8 mouse cellular contexts compared by ENCODE assay signal in genomic region chr15:102406196-102406911, GRCm38 (mm10). TPM values are rescaled to one million over a fixed set of nuclear protein-coding genes. Genes with fewer than 3 reads are reported as not detected.
DNase-seq lines count a peak whose midpoint lies in the region; ATAC-seq and TF ChIP-seq lines count a peak whose summit lies in the region.

No protein-coding gene starts in this region.

- peaks cover 58% of the 10 kb centered on the region for H3K4me1 ChIP-seq in G1E (ENCODE audit: insufficient read depth, low read depth, low read length)
- H3K4me1 ChIP-seq in forebrain, embryonic 13.5 days, result peaks cover 44% of the 10 kb centered on the region
- peaks cover 18% of the 10 kb centered on the region for H3K4me1 ChIP-seq in lung, postnatal 0 days (ENCODE audit: insufficient read depth, low read depth, low read length)

- intact Hi-C loops in heart, postnatal 25 days (cut with DNase I), result loop anchor here (10.0 kb wide), 1 partner anchor 302 kb away; the partner anchor contains the start of gene Tns2

- peak overlapping the region; percentile 76 for H3K4me3 ChIP-seq in G1E (ENCODE audit: low read depth, low read length)
- peak overlapping the region; percentile 89 for H3K4me3 ChIP-seq in forebrain, embryonic 13.5 days
- peak overlapping the region; percentile 89 for H3K4me3 ChIP-seq in lung, postnatal 0 days (ENCODE audit: low read depth, low read length)

- no peak for TF ChIP-seq CTCF in G1E (IDR thresholded peaks at IDR 0.05; ENCODE audit: low read depth, low read length)
- no peak for TF ChIP-seq CTCF in lung, postnatal 0 days (IDR thresholded peaks at IDR 0.05)

- peak overlapping the region; percentile 89 for H3K27ac ChIP-seq in forebrain, embryonic 13.5 days
- H3K27ac ChIP-seq in lung, postnatal 0 days (ENCODE audit: low read length), result peak overlapping the region; percentile 99

- H3K27me3 ChIP-seq in G1E (ENCODE audit: insufficient read depth, low read length), result no peaks in the 10 kb centered on the region
- H3K27me3 ChIP-seq in forebrain, embryonic 13.5 days, result no peaks in the 10 kb centered on the region
- H3K27me3 ChIP-seq in lung, postnatal 0 days (replicated peaks; ENCODE audit: insufficient read depth, low read length), result no peaks in the 10 kb centered on the region

- no peak for ATAC-seq in G1E (ENCODE audit: extremely low read depth, insufficient number of reproducible peaks, low FRiP score, poor library complexity, severe bottlenecking)
- no peak for ATAC-seq in forebrain, embryonic 13.5 days
- ATAC-seq in lung, postnatal 0 days, result peak; percentile 45

- peak; percentile 79 for DNase-seq in G1E (ENCODE audit: low spot score)
- DNase-seq in c-Kit-positive CD71-positive TER-119-positive erythroid progenitor cells, embryonic 14.5 days (ENCODE audit: low spot score), result peak; percentile 76
- DNase-seq in heart, postnatal 25 days (ENCODE audit: low spot score), result peak; percentile 84
- peak; percentile 79 for DNase-seq in layer of hippocampus, adult 9-11 months
- DNase-seq in lung, postnatal 0 days (ENCODE audit: low spot score), result peak; percentile 93
- peak; percentile 30 to 52 for DNase-seq in right cerebral cortex, adult 2 months (ENCODE audit: low spot score in 2 of 2)
- peak; percentile 46 for DNase-seq in urinary bladder, postnatal 10 days (ENCODE audit: low spot score)

- peak overlapping the region; percentile 93 for H3K9ac ChIP-seq in forebrain, embryonic 13.5 days
- H3K9ac ChIP-seq in lung, postnatal 0 days (replicated peaks; ENCODE audit: low read depth), result peak overlapping the region; percentile 85

- peaks cover 40% of the 10 kb centered on the region for H3K36me3 ChIP-seq in G1E (replicated peaks)
- H3K36me3 ChIP-seq in forebrain, embryonic 13.5 days (ENCODE audit: poor library complexity, severe bottlenecking), result peaks cover 39% of the 10 kb centered on the region
- peaks cover 16% of the 10 kb centered on the region; the same call in 1 of the 2 replicates for H3K36me3 ChIP-seq in lung, postnatal 0 days (ENCODE audit: insufficient read depth, low read length)

- WGBS in forebrain, embryonic 13.5 days, result 0% methylated on average over 31 of the region's 69 CpGs
- WGBS in lung, postnatal 0 days, result 0% methylated on average over 18 of the region's 69 CpGs

- no peak for TF ChIP-seq EP300 in lung, postnatal 0 days (IDR thresholded peaks at IDR 0.05)

- no peaks in the 10 kb centered on the region for H3K9me3 ChIP-seq in G1E (replicated peaks)
- no peaks in the 10 kb centered on the region for H3K9me3 ChIP-seq in forebrain, embryonic 13.5 days (replicated peaks)
- H3K9me3 ChIP-seq in lung, postnatal 0 days (ENCODE audit: low read length), result no peaks in the 10 kb centered on the region

- H3K4me2 ChIP-seq in forebrain, embryonic 13.5 days, result peak overlapping the region; percentile 62
- H3K4me2 ChIP-seq in lung, postnatal 0 days (replicated peaks; ENCODE audit: low read depth, low read length), result peak overlapping the region; percentile 54

RNA-seq across cellular contexts. Expression of gene Sp1, which starts 0.4 kb away (rescaled TPM):
- total RNA-seq in G1E (2014; fragmentation: Nextera tagmentation) (92.4 and 93.8 TPM in 2 replicates), G1E (2017) (42.3 and 50.5 TPM in 2 replicates)
- polyA plus RNA-seq in G1E (2012), result 16.4 and 35.8 TPM in 2 replicates
- polyA plus RNA-seq in forebrain, embryonic 13.5 days (2015; fragmentation: Nextera tagmentation; extraction: Ambion mirVana), result 7.0 and 8.1 TPM in 2 replicates
- 10 to 100 TPM; 42.7 to 44.4 TPM for total RNA-seq in heart, postnatal 25 days (2021)
- polyA plus RNA-seq in lung, postnatal 0 days (2015; fragmentation: Nextera tagmentation; extraction: Ambion mirVana), result 7.3 and 8.6 TPM in 2 replicates

RNA-seq across cellular contexts. Expression of gene Amhr2, which starts 38.8 kb away (rescaled TPM):
- total RNA-seq in G1E (2014; fragmentation: Nextera tagmentation) (not detected in 2 replicates), G1E (2017) (not detected in 2 replicates)
- not detected in 2 replicates for polyA plus RNA-seq in G1E (2012)
- polyA plus RNA-seq in forebrain, embryonic 13.5 days (2015; fragmentation: Nextera tagmentation; extraction: Ambion mirVana), result 0.19 and 0.20 TPM in 2 replicates
- under 1 TPM; 0.68 to 0.84 TPM for total RNA-seq in heart, postnatal 25 days (2021)
- polyA plus RNA-seq in lung, postnatal 0 days (2015; fragmentation: Nextera tagmentation; extraction: Ambion mirVana), result 8.3 and 11.0 TPM in 2 replicates

RNA-seq across cellular contexts. Expression of gene Sp7, which starts 39.4 kb away (rescaled TPM):
- total RNA-seq in G1E (2014; fragmentation: Nextera tagmentation) (not detected in 2 replicates), G1E (2017) (0.06 and 0.16 TPM in 2 replicates)
- not detected in 2 replicates for polyA plus RNA-seq in G1E (2012)
- polyA plus RNA-seq in forebrain, embryonic 13.5 days (2015; fragmentation: Nextera tagmentation; extraction: Ambion mirVana), result 0.15 and 0.18 TPM in 2 replicates
- total RNA-seq in heart, postnatal 25 days (2021), result not detected
- polyA plus RNA-seq in lung, postnatal 0 days (2015; fragmentation: Nextera tagmentation; extraction: Ambion mirVana), result not detected in 2 replicates

RNA-seq across cellular contexts. Expression of gene Prr13, which starts 52.5 kb away (rescaled TPM):
- 78.6 and 94.0 TPM in 2 replicates for total RNA-seq in G1E (2014; fragmentation: Nextera tagmentation)
- total RNA-seq in G1E (2017), result 84.1 and 86.0 TPM in 2 replicates
- 122 and 254 TPM in 2 replicates for polyA plus RNA-seq in G1E (2012)
- polyA plus RNA-seq in forebrain, embryonic 13.5 days (2015; fragmentation: Nextera tagmentation; extraction: Ambion mirVana), result 88.9 and 90.9 TPM in 2 replicates
- 10 to 100 TPM; 20.6 to 21.0 TPM for total RNA-seq in heart, postnatal 25 days (2021)
- 110 and 128 TPM in 2 replicates for polyA plus RNA-seq in lung, postnatal 0 days (2015; fragmentation: Nextera tagmentation; extraction: Ambion mirVana)

RNA-seq across cellular contexts. Expression of gene Aaas, which starts 55.8 kb away (rescaled TPM):
- total RNA-seq in G1E (2014; fragmentation: Nextera tagmentation), result 187 and 217 TPM in 2 replicates
- 110 and 126 TPM in 2 replicates for total RNA-seq in G1E (2017)
- polyA plus RNA-seq in G1E (2012), result 199 and 288 TPM in 2 replicates
- 64.1 and 66.5 TPM in 2 replicates for polyA plus RNA-seq in forebrain, embryonic 13.5 days (2015; fragmentation: Nextera tagmentation; extraction: Ambion mirVana)
- 10 to 100 TPM; 10.2 to 11.2 TPM for total RNA-seq in heart, postnatal 25 days (2021)
- 16.2 and 17.0 TPM in 2 replicates for polyA plus RNA-seq in lung, postnatal 0 days (2015; fragmentation: Nextera tagmentation; extraction: Ambion mirVana)

Comparison
In these comparisons a context has a peak if more than half of its experiments do, and no peak if none do; other contexts are left out.
1. DNase-seq: peak in every context shown above with its lines; median percentile 93 in lung, postnatal 0 days; 84 in heart, postnatal 25 days; 79 in G1E; 79 in layer of hippocampus, adult 9-11 months; 76 in c-Kit-positive CD71-positive TER-119-positive erythroid progenitor cells, embryonic 14.5 days; 46 in urinary bladder, postnatal 10 days; 41 in right cerebral cortex, adult 2 months.